Mouse (Mus musculus) heart, postnatal 25 days (tissue): Measurements from ENCODE around the gene Galnt15. TPM values are rescaled to one million over a fixed set of nuclear protein-coding genes. Genes with fewer than 3 reads are reported as not detected.
A peak's percentile ranks its signal among the peaks of the same experiment; 100 is the strongest.

Experiments
- DNase-seq: peaks from one replicate; pipeline ENCODE4 v3.0.0; 2022; ENCODE audit warnings: low spot score
- intact Hi-C: fragments of 180-260 bp; cut with DNase I; formaldehyde crosslinking; loops from one replicate; pipeline ENCODE4 v1.15.1; 2025
- total RNA-seq, 2 experiments: library from RNA; stranded (reverse); gene quantifications; 2 replicates each; pipeline ENCODE4 v1.2.3; 2021

The Galnt15 gene
- total RNA-seq, result 10 to 100 TPM; 14.1 to 17.1 TPM

- intact Hi-C loops, result no loop called here
- DNase-seq, result peak; percentile 65
Measured at GRCm38 (mm10) chr14:32028681-32029091, at the start of gene Galnt15. Gene Galnt15, plus strand, starts transcription at chr14:32028989.

GRCm38 (mm10) chr14:31994021-31994420 is 34.8 kb upstream of the Galnt15 start:
- intact Hi-C loops, result no loop called here
- DNase-seq, result no peak

- intact Hi-C loops, result no loop called here
- DNase-seq, result no peak
Measured at GRCm38 (mm10) chr14:32000941-32001340, 27.8 kb upstream of the Galnt15 start.

- intact Hi-C loops, result no loop called here
- no peak for DNase-seq
Measured at GRCm38 (mm10) chr14:32002502-32003338, 26.1 kb upstream of the Galnt15 start.

- intact Hi-C loops, result loop anchor here (2.0 kb wide), 1 partner anchor 43 kb away; no protein-coding TSS in a partner anchor
Measured at GRCm38 (mm10) chr14:32003904-32004596, 24.7 kb upstream of the Galnt15 start.

GRCm38 (mm10) chr14:32005673-32006261 is 23.0 kb upstream of the Galnt15 start:
- no peak for DNase-seq
- intact Hi-C loops, result loop anchor here (2.0 kb wide), 1 partner anchor 45 kb away; no protein-coding TSS in a partner anchor

More at GRCm38 (mm10) chr14:32003904-32004596, 24.7 kb upstream of the Galnt15 start:
- DNase-seq, result no peak

- intact Hi-C loops, result no loop called here
- DNase-seq, result no peak
Measured at GRCm38 (mm10) chr14:32007654-32008335, 21.0 kb upstream of the Galnt15 start.

GRCm38 (mm10) chr14:32009715-32010114 is 19.1 kb upstream of the Galnt15 start:
- intact Hi-C loops, result no loop called here
- DNase-seq, result no peak

- DNase-seq, result no peak
- intact Hi-C loops, result no loop called here
Measured at GRCm38 (mm10) chr14:32011547-32012304, 17.1 kb upstream of the Galnt15 start.

GRCm38 (mm10) chr14:32015131-32015770 is 13.5 kb upstream of the Galnt15 start:
- intact Hi-C loops, result no loop called here

GRCm38 (mm10) chr14:32016466-32016865 is 12.3 kb upstream of the Galnt15 start:
- intact Hi-C loops, result no loop called here
- DNase-seq, result no peak

More at GRCm38 (mm10) chr14:32015131-32015770, 13.5 kb upstream of the Galnt15 start:
- no peak for DNase-seq

- no peak for DNase-seq
- intact Hi-C loops, result no loop called here
Measured at GRCm38 (mm10) chr14:32016921-32017320, 11.9 kb upstream of the Galnt15 start.

- intact Hi-C loops, result no loop called here
- no peak for DNase-seq
Measured at GRCm38 (mm10) chr14:32017448-32017847, 11.3 kb upstream of the Galnt15 start.

- intact Hi-C loops, result no loop called here
- no peak for DNase-seq
Measured at GRCm38 (mm10) chr14:32019091-32019490, 9.7 kb upstream of the Galnt15 start.

- DNase-seq, result no peak
Measured at GRCm38 (mm10) chr14:32021967-32022366, 6.8 kb upstream of the Galnt15 start.

GRCm38 (mm10) chr14:32022450-32022849 is 6.3 kb upstream of the Galnt15 start:
- intact Hi-C loops, result no loop called here

More at GRCm38 (mm10) chr14:32021967-32022366, 6.8 kb upstream of the Galnt15 start:
- intact Hi-C loops, result no loop called here

GRCm38 (mm10) chr14:32023891-32024290 is 4.9 kb upstream of the Galnt15 start:
- DNase-seq, result no peak
- intact Hi-C loops, result no loop called here

More at GRCm38 (mm10) chr14:32022450-32022849, 6.3 kb upstream of the Galnt15 start:
- no peak for DNase-seq

GRCm38 (mm10) chr14:32027218-32027617 is 1.6 kb upstream of the Galnt15 start:
- intact Hi-C loops, result no loop called here
- DNase-seq, result no peak
